Mouse (Mus musculus): ENCODE measurements at regions not wholly inside any gene's neighbourhood (a gene's known extent, or its start where the extent isn't known, plus 50 kb on each side); places are given as distances from the start of the nearest gene placed in this dataset.

DNA sequence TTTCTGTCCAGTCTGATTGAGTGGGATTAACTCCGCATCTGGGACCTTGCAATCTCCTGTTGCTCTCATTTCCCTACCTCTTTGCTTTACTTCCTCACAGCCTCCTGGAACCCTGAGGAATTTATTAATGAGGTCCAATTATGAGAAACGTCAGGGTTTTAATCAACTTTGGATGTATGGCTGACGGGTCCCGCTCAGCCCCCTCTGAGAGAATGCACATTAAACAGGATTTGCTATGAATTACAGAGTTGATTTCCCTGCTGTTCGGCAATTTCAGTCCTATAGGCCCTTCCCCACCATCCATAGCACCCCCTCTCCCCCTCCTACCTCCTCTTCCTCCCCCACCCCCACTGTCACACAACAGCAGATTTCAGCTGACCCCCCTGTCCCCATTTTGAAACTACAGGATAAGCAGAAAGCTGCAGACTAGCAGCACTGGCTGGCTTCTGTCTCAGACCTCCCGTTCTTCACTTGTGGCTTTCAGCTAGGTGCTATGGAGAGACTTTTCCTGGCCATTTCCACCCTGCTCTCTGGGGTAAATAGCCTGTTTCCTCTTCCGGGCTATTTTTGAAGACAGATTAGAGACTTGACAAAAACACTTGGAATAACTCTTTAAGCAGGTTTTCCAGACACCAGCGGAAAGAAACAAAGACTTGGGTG, 145.2 kb upstream of the Map3k1 start:
- DNase-seq (ENCODE audit: low spot score) (no peak), ATAC-seq (replicated peaks; ENCODE audit: low FRiP score) (peak; percentile 81)
- no peak overlapping the region for H3K4me2 ChIP-seq (ENCODE audit: low read depth, low read length, severe bottlenecking)
- no peak overlapping the region for H3K9ac ChIP-seq (ENCODE audit: low read length)
- H3K36me3 ChIP-seq (ENCODE audit: control insufficient read depth, insufficient read depth, low read length): no peaks in the 10 kb centered on the region
- no peaks in the 10 kb centered on the region for H3K27me3 ChIP-seq (ENCODE audit: control insufficient read depth, insufficient read depth, low read length)
- H3K27ac ChIP-seq (ENCODE audit: low read depth, low read length): peak overlapping the region; percentile 50
- peaks cover 7% of the 10 kb centered on the region; the same call in 1 of the 2 replicates for H3K4me1 ChIP-seq (replicated peaks; ENCODE audit: control insufficient read depth, insufficient read depth, low read length)
- 35% methylated on average over 8 of the region's 8 CpGs for WGBS
- no peak overlapping the region for H3K4me3 ChIP-seq (ENCODE audit: low read depth, low read length)
- no peaks in the 10 kb centered on the region for H3K9me3 ChIP-seq (ENCODE audit: control insufficient read depth, low read length)

DNA sequence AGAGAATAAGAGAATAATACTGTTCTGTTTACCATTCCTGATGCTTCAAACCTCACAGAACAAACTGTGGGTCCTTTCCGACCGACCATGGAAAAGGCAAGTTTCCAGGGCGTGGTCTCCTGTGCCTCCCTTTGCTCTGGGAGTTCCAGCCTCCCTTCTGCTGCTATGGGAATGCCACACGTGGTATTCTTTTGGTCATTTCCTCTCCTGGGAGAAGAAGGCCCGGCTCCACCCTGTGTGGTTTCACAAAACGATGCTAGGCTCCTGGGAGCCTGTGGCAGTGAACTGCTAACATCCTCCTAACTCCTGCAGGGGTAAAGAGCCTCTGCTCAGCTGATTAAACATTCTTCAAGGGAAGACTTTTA, 145.7 kb upstream of the Map3k1 start:
- Histone ChIP-seq H3K27ac (ENCODE audit: low read depth, low read length) (peak overlapping the region; percentile 50), H3K27me3 (ENCODE audit: control insufficient read depth, insufficient read depth, low read length) (no peaks in the 10 kb centered on the region), H3K4me2 (ENCODE audit: low read depth, low read length, severe bottlenecking) (no peak overlapping the region), H3K4me1 (replicated peaks; ENCODE audit: control insufficient read depth, insufficient read depth, low read length) (peaks cover 7% of the 10 kb centered on the region; the same call in 1 of the 2 replicates), H3K9me3 (ENCODE audit: control insufficient read depth, low read length) (no peaks in the 10 kb centered on the region), H3K36me3 (ENCODE audit: control insufficient read depth, insufficient read depth, low read length) (no peaks in the 10 kb centered on the region), H3K4me3 (ENCODE audit: low read depth, low read length) (no peak overlapping the region), H3K9ac (ENCODE audit: low read length) (no peak overlapping the region)
- DNase-seq (ENCODE audit: low spot score) (no peak), ATAC-seq (replicated peaks; ENCODE audit: low FRiP score) (peak; percentile 53; the same call in 1 of the 2 replicates)
- 22% methylated on average over 6 of the region's 6 CpGs for whole genome bisulfite sequencing

DNA sequence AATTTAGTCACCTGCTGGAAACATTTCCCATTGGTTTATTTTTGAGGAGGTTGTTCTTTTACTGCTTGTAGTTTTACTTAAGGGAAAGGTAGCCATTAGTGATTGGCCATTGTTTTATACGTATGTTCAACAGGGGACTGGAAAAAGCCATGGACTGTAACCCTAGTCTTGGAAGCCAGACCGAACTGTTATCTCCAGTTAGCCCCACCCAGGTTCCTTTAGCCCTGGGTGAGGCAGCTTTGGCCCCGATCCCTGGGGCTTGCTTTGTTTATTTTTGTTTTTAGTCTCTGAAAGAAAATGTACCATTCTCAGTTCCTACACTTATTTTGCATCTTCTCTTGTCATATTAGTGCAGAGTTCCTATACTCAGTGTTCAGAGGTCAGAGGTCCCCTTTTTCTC, 148.3 kb upstream of the Map3k1 start:
- Histone ChIP-seq H3K4me3 (ENCODE audit: low read depth, low read length) (no peak overlapping the region), H3K9me3 (ENCODE audit: control insufficient read depth, low read length) (no peaks in the 10 kb centered on the region), H3K9ac (ENCODE audit: low read length) (no peak overlapping the region), H3K4me1 (replicated peaks; ENCODE audit: control insufficient read depth, insufficient read depth, low read length) (peaks cover 7% of the 10 kb centered on the region; the same call in 1 of the 2 replicates), H3K4me2 (ENCODE audit: low read depth, low read length, severe bottlenecking) (no peak overlapping the region), H3K36me3 (ENCODE audit: control insufficient read depth, insufficient read depth, low read length) (no peaks in the 10 kb centered on the region), H3K27me3 (ENCODE audit: control insufficient read depth, insufficient read depth, low read length) (no peaks in the 10 kb centered on the region), H3K27ac (ENCODE audit: low read depth, low read length) (no peak overlapping the region)
- ATAC-seq (replicated peaks; ENCODE audit: low FRiP score) (no peak), DNase-seq (ENCODE audit: low spot score) (no peak)
- WGBS: 89% methylated on average over 3 of the region's 3 CpGs

DNA sequence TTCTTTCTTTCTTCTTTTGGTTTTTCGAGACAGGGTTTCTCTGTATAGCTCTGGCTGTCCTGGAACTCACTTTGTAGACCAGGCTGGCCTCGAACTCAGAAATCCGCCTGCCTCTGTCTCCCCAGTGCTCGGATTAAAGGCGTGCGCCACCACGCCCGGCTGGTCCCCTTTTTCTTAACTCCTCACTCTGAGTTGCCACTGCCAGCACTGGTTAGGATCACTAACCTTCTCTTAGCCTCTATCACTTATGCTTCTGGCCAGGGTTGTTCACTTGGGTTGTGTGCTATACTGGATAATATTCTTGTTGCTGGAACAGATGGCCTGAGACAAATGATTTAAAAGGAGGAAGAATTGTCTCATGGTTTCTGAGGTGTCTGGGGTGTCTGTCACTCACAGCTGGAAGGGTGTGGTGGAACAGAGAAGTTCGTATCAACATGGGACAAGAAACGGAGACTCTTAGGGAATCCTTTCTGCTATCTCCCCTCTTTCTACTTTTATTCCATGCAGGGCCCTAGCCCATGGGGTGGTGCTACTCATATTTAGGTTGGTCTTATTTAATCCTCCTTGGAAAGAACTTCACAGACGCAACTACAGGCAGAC, 149.0 kb upstream of the Map3k1 start:
- Histone ChIP-seq H3K4me1 (replicated peaks; ENCODE audit: control insufficient read depth, insufficient read depth, low read length) (peaks cover 7% of the 10 kb centered on the region; the same call in 1 of the 2 replicates), H3K9ac (ENCODE audit: low read length) (no peak overlapping the region), H3K9me3 (ENCODE audit: control insufficient read depth, low read length) (no peaks in the 10 kb centered on the region), H3K27me3 (ENCODE audit: control insufficient read depth, insufficient read depth, low read length) (no peaks in the 10 kb centered on the region), H3K27ac (ENCODE audit: low read depth, low read length) (no peak overlapping the region), H3K4me3 (ENCODE audit: low read depth, low read length) (no peak overlapping the region), H3K4me2 (ENCODE audit: low read depth, low read length, severe bottlenecking) (no peak overlapping the region), H3K36me3 (ENCODE audit: control insufficient read depth, insufficient read depth, low read length) (no peaks in the 10 kb centered on the region)
- 92% methylated on average over 11 of the region's 11 CpGs for WGBS
- DNase-seq (ENCODE audit: low spot score) (no peak), ATAC-seq (replicated peaks; ENCODE audit: low FRiP score) (no peak)

DNA sequence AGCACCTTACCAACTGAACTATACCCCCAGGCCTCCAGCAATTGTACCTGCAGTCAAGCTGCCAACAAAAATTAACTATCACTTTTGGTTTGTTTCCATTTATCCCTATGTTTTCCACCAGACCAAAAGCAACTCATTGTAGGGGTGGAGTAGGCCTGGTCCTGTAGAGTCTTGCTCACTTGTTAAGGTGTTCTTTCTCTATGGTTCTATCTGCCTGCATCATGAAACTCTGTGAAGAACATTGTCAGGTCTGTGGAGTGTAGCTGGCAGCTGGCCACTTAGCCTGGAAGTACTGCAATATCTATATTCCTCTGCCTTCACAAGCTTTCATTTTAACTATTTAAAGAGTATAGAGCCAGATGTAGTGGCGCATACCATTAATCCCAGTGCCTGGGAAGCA, 149.6 kb upstream of the Map3k1 start:
- Histone ChIP-seq H3K4me2 (ENCODE audit: low read depth, low read length, severe bottlenecking) (no peak overlapping the region), H3K27me3 (ENCODE audit: control insufficient read depth, insufficient read depth, low read length) (no peaks in the 10 kb centered on the region), H3K9ac (ENCODE audit: low read length) (no peak overlapping the region), H3K9me3 (ENCODE audit: control insufficient read depth, low read length) (no peaks in the 10 kb centered on the region), H3K27ac (ENCODE audit: low read depth, low read length) (no peak overlapping the region), H3K36me3 (ENCODE audit: control insufficient read depth, insufficient read depth, low read length) (no peaks in the 10 kb centered on the region), H3K4me3 (ENCODE audit: low read depth, low read length) (no peak overlapping the region), H3K4me1 (replicated peaks; ENCODE audit: control insufficient read depth, insufficient read depth, low read length) (peaks cover 7% of the 10 kb centered on the region; the same call in 1 of the 2 replicates)
- 89% methylated on average over 1 of the region's 1 CpGs for WGBS
- DNase-seq (ENCODE audit: low spot score) (no peak), ATAC-seq (replicated peaks; ENCODE audit: low FRiP score) (no peak)

DNA sequence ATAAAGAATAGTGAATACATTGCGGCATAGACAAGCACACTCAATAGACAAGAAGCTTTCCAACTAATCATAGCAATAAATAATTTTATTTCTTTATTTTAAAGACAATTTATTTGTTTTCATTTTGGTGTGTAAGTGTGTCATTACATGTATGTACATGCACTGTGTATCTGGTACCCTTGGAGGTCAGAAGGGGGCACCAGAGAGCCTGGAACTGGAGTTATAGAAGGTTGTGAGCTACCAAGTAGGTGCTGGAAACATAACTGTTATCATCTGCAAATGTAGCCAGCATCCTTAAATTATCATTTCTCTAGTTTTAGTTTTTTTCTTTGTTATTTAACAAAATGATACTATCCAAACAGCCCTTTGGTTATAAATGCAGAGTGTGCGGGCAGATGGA, 151.2 kb upstream of the Map3k1 start:
- Histone ChIP-seq H3K9me3 (ENCODE audit: control insufficient read depth, low read length) (no peaks in the 10 kb centered on the region), H3K4me1 (replicated peaks; ENCODE audit: control insufficient read depth, insufficient read depth, low read length) (no peaks in the 10 kb centered on the region), H3K27me3 (ENCODE audit: control insufficient read depth, insufficient read depth, low read length) (no peaks in the 10 kb centered on the region), H3K4me3 (ENCODE audit: low read depth, low read length) (no peak overlapping the region), H3K4me2 (ENCODE audit: low read depth, low read length, severe bottlenecking) (no peak overlapping the region), H3K27ac (ENCODE audit: low read depth, low read length) (no peak overlapping the region), H3K36me3 (ENCODE audit: control insufficient read depth, insufficient read depth, low read length) (no peaks in the 10 kb centered on the region), H3K9ac (ENCODE audit: low read length) (no peak overlapping the region)
- ATAC-seq (replicated peaks; ENCODE audit: low FRiP score) (no peak), DNase-seq (ENCODE audit: low spot score) (no peak)
- 99% methylated on average over 2 of the region's 2 CpGs for WGBS

DNA sequence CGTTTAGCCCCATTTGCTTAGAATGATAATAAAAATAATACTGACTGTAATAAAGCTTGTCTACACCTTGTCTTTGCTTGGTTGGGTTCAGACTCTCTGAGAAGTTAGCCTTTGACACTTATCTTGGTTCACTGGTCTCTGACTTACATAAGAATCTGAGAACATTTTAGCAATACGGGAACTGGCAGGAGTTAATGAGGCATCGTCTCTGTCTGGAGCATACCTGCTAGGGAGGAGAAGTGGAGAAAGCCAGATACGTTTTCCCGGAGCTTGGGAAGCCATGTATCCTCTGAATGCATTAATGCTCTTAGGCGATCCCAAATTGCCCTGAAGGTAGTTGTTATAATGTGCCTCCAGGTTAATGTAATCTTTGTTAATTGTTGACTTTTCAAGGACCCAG, 152.6 kb upstream of the Map3k1 start:
- H3K9ac ChIP-seq (ENCODE audit: low read length): no peak overlapping the region
- no peaks in the 10 kb centered on the region for H3K9me3 ChIP-seq (ENCODE audit: control insufficient read depth, low read length)
- 81% methylated on average over 6 of the region's 6 CpGs for WGBS
- no peak for ATAC-seq (replicated peaks; ENCODE audit: low FRiP score)
- no peak overlapping the region for H3K4me2 ChIP-seq (ENCODE audit: low read depth, low read length, severe bottlenecking)
- H3K36me3 ChIP-seq (ENCODE audit: control insufficient read depth, insufficient read depth, low read length): no peaks in the 10 kb centered on the region
- DNase-seq (ENCODE audit: low spot score): no peak
- no peaks in the 10 kb centered on the region for H3K27me3 ChIP-seq (ENCODE audit: control insufficient read depth, insufficient read depth, low read length)
- no peaks in the 10 kb centered on the region; the same call in 1 of the 2 replicates for H3K4me1 ChIP-seq (replicated peaks; ENCODE audit: control insufficient read depth, insufficient read depth, low read length)
- H3K4me3 ChIP-seq (ENCODE audit: low read depth, low read length): no peak overlapping the region
- no peak overlapping the region for H3K27ac ChIP-seq (ENCODE audit: low read depth, low read length)

DNA sequence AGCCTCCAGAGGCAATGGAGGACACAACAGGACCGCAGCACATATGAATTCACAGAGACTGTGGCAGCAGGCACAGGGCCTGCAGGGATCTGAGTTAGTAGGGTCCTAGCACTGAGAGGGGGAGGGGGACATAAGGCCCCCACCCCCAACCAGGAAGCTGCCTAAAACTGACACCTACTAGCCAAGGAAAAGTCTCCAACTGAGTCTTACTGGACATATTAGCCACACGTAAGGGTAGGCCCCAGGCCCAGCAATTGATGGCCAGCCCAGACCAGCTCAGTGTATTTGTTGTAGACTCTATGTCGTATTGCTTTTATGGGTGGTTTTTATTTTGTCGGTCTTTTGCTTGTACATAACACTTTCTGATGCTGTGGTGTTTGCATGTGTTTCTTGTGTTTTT, 153.4 kb upstream of the Map3k1 start:
- no peak overlapping the region for H3K4me2 ChIP-seq (ENCODE audit: low read depth, low read length, severe bottlenecking)
- H3K4me1 ChIP-seq (replicated peaks; ENCODE audit: control insufficient read depth, insufficient read depth, low read length): no peaks in the 10 kb centered on the region; the same call in 1 of the 2 replicates
- WGBS: 93% methylated on average over 4 of the region's 4 CpGs
- H3K9me3 ChIP-seq (ENCODE audit: control insufficient read depth, low read length): no peaks in the 10 kb centered on the region
- ATAC-seq (replicated peaks; ENCODE audit: low FRiP score) (no peak), DNase-seq (ENCODE audit: low spot score) (no peak)
- H3K36me3 ChIP-seq (ENCODE audit: control insufficient read depth, insufficient read depth, low read length): no peaks in the 10 kb centered on the region
- H3K4me3 ChIP-seq (ENCODE audit: low read depth, low read length): no peak overlapping the region
- H3K27ac ChIP-seq (ENCODE audit: low read depth, low read length): no peak overlapping the region
- H3K9ac ChIP-seq (ENCODE audit: low read length): no peak overlapping the region
- H3K27me3 ChIP-seq (ENCODE audit: control insufficient read depth, insufficient read depth, low read length): no peaks in the 10 kb centered on the region

DNA sequence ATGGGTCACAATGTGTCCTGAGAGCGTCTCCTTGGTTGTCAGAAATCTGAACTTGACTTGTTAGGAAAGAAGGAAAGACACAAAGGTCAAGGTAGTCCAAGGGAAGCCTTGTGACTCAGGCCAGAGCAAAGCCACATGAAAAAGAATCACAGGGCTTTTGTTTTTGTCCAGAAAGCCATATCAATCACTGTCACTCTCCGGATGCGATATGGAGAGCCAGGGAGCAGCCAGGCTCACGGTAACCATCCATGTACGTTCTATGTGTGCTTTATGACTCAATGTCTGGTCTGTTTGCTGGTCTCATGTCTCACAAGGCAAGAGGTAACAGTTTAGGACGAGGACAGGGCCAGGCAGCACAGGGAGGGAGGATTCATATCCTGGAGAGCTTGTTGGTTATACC, 157.3 kb upstream of the Map3k1 start:
- Histone ChIP-seq H3K27ac (ENCODE audit: low read depth, low read length) (no peak overlapping the region), H3K9ac (ENCODE audit: low read length) (no peak overlapping the region), H3K27me3 (ENCODE audit: control insufficient read depth, insufficient read depth, low read length) (no peaks in the 10 kb centered on the region), H3K36me3 (ENCODE audit: control insufficient read depth, insufficient read depth, low read length) (no peaks in the 10 kb centered on the region), H3K4me3 (ENCODE audit: low read depth, low read length) (no peak overlapping the region), H3K9me3 (ENCODE audit: control insufficient read depth, low read length) (no peaks in the 10 kb centered on the region), H3K4me2 (ENCODE audit: low read depth, low read length, severe bottlenecking) (no peak overlapping the region), H3K4me1 (replicated peaks; ENCODE audit: control insufficient read depth, insufficient read depth, low read length) (no peaks in the 10 kb centered on the region; the same call in 1 of the 2 replicates)
- 87% methylated on average over 6 of the region's 6 CpGs for WGBS
- no peak for ATAC-seq (replicated peaks; ENCODE audit: low FRiP score)
- DNase-seq (ENCODE audit: low spot score): no peak
